1 mouse cellular context compared by ENCODE assay signal in genomic region chr2:26638572-26638971, GRCm38 (mm10).
TF ChIP-seq lines count a peak whose summit lies in the region.

No protein-coding gene starts in this region.

TF ChIP-seq in MEL, 35 proteins besides CTCF, POLR2A, EP300 and RAD21 (continued from another document):
- TF ChIP-seq MAX (IDR thresholded peaks at IDR 0.05; ENCODE audit: low read length) (no peak), POLR2AphosphoS5 (IDR thresholded peaks at IDR 0.05; ENCODE audit: borderline replicate concordance, low read depth, low read length) (no peak; the same call in 1 of the 2 replicates)
